Mouse (Mus musculus) brain, embryonic 14.5 days (tissue): ENCODE results near the gene Hmga2.

Source experiments
- CTCF ChIP-seq: fragments of 200-500 bp; IDR thresholded peaks from 2 replicates; pipeline ENCODE4 v1.5.1; 2012; ENCODE audit warnings: inconsistent platforms, mild to moderate bottlenecking, moderate library complexity, borderline replicate concordance; ENCODE audit not compliant: insufficient read depth, insufficient read length; ENCODE audit errors: extremely low read depth
- POLR2A ChIP-seq: fragments of 200-500 bp; IDR thresholded peaks from 2 replicates; pipeline ENCODE4 v1.6.1; 2012; ENCODE audit warnings: mild to moderate bottlenecking, inconsistent platforms, borderline replicate concordance; ENCODE audit not compliant: poor library complexity, insufficient read depth, insufficient read length, severe bottlenecking; ENCODE audit errors: extremely low read depth

GRCm38 (mm10) chr10:120426086-120426610 lies 50.1 kb downstream of the Hmga2 start:
- TF ChIP-seq CTCF = no peak
- TF ChIP-seq POLR2A = no peak
